Mouse (Mus musculus): Measurements from ENCODE around the gene BC024978.

The BC024978 gene

DNA sequence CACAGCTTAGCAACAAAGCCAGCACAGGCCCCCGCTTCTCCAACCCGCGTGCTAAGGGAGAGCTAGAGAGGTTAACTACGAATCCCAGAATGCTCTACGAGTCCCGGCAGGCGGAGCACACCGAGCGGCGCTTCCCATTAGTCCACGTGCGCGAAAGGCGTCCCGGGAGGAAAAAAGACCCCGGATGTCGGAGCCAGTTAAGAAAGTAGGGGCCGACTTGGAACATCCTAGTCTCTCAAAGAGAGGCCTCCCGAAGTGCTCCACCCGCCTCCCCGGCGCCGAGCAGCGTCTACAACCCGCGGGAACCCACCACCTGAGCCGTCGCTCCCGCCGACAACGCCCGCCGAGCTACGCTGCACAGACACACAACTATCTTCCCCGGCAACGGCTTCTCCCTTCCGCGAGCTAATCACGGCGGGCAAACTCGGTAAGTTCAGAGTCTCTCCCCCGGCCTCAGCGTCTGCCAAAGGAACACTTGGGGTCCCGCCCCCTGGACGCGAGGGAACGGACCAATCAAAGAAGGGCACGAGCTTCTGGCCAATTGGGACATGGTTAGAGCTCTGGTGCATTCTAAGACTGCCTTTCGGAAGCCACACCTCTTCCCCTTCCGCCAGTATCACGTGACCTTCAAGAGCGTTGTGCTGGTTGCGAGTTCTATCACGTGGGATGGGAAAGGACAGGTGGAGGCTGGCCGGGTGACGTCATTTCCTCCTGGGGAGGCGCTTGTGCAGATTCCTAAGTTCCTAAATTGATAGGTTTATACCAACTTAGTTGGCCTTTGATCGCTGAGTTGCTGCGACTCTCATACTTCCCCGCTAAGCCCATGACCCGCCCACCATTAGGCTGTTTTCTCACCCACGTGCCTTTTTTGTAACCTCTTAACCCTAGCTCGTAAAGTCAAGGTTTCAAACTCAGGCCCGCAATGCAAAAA is at the start of gene BC024978, which contains the start of gene Snrpa:
TSS of gene BC024978 (plus strand) at position 101 of the 931 bp plus-strand sequence.
TSS of gene Snrpa (minus strand) at position 591 of the 931 bp plus-strand sequence.
- DNase-seq (ENCODE audit: low spot score in 2 of 2), result peak; percentile 94 to 99

- no peak for DNase-seq (ENCODE audit: low spot score in 2 of 2)
Measured at GRCm38 (mm10) chr7:27153205-27153764, 42.3 kb upstream of the BC024978 start, which contains the start of gene Cyp2t4. Gene Cyp2t4, plus strand, starts transcription at chr7:27153714.

- no peak for DNase-seq (ENCODE audit: low spot score in 2 of 2)
Measured at GRCm38 (mm10) chr7:27156005-27156404, 39.6 kb upstream of the BC024978 start.

DNA sequence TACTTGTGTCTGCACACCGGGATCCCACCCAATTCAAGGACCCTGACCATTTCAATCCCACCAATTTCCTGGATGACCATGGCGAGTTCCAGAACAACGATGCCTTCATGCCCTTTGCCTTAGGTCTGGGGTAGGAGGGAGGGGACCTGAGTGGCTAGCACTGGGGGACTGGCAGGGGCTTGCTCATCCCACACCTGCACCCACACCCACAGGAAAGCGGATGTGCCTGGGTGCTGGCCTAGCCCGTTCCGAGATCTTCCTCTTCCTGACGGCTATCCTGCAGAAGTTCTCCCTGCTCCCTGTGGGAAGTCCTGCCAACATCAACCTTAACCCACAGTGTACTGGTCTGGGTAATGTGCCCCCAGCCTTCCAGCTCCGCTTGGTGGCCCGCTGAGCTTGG is 37.4 kb upstream of the BC024978 start:
- DNase-seq (ENCODE audit: low spot score in 2 of 2), result no peak

- DNase-seq (ENCODE audit: low spot score in 2 of 2), result no peak
Measured at GRCm38 (mm10) chr7:27159256-27159655, 36.3 kb upstream of the BC024978 start.

DNA sequence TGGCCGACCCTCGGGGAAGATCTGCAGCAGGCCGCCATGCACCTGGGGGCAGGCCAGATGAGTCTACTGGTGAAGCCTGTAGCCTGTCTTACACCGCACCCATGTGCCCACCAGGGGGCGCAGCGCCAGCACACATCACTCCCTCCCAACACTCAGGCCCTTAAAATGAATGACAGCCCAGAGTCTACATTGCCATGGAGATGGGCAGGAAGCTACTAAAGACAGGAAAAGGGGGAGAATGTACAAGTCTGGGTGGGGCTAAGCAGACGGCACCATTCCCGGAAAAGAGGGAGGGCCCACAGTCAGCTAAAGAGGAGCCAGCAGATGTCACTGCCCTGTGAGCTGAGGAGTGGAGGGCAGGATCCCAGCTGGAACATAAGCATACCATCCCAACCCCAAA is 35.7 kb upstream of the BC024978 start:
- peak; percentile 80 to 87 for DNase-seq (ENCODE audit: low spot score in 2 of 2)

DNA sequence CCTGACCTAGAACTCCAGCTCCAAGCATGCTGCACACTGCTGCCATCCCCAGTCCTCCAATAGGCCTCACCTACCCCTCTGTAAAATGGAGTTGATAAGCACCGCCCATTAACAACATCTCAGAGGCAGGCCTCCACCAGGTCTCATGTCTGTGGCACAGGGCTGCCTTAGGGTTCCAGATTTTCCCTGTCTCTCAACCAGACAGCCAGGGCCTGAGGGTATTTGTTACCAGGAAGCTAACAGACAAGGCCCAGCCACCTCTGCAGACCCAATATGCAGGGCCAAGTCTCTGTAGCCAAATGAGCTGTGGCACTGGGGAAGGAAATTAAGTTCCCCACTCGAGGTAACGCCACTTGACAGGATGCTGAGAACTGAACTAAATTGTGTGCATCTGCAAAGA is 34.7 kb upstream of the BC024978 start:
- DNase-seq (ENCODE audit: low spot score in 2 of 2), result no peak

DNA sequence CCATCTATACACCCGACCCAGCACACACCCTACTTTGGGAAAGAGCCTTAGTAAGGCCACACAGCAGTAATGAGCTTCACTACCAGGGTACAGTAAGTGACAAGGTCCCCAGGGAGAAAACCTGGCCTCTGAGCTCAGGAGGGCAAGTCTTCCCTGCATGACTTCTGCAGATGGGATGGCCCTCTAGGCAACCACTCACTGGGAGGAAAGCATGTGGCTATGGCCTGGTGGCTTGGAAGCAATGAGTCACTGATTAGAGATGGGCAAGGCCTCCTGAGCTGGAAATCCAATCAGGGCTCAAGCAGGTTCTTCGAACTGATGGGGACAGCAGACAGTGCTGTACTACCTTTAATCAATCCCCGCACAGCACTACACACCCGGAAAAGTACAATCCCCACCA is 33.8 kb upstream of the BC024978 start:
- no peak for DNase-seq (ENCODE audit: low spot score in 2 of 2)

DNA sequence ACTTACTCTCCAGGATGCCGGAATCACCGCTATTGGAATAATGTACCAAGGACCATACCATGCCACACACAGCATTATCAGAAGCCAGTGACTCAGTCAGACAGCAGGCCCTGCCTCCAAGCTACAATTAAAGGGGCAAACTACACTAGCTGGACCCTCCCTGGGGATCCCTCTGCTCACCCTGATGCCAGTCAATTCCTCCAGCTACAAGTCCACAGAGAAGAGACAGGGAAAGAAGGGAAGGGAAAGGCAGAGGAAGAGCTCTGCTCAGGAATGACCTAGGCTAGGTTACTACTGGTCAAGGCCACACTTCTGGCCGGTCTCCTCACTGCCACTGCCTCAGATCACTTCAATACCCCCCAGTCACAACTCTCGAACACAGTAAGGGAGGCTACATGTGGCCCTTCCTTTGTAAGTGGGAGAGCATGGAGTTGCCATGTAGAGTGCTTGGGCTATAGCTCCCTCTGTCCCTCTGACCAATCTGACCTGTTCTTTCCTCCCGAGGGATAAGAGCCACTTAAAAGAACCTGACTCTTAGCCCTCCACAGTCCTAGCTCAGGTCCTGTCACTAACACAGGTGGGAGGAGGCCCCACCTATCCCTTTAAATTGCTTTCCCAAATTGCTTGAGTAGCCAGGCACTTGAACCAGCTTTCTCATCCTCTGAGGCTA is 32.7 kb upstream of the BC024978 start:
- no peak for DNase-seq (ENCODE audit: low spot score in 2 of 2)

DNA sequence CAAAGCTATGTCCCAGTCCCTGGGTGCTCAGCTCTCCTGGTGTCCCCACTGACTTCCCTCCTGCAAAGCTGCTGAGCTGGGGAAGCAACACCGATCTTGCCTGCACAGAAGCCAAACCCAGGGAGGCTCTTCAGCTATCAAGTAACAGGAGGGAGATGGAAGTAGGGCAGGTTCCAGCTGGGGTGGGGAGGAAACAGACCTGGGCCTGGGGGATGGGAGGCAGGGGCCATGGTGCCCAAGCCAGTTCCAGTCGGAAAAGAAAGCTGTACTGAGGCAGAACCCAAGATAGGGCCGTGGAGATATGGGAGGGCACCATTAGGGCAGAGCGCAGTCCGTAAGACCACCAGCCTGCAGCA is 32.2 kb upstream of the BC024978 start:
- DNase-seq (ENCODE audit: low spot score in 2 of 2), result no peak

DNA sequence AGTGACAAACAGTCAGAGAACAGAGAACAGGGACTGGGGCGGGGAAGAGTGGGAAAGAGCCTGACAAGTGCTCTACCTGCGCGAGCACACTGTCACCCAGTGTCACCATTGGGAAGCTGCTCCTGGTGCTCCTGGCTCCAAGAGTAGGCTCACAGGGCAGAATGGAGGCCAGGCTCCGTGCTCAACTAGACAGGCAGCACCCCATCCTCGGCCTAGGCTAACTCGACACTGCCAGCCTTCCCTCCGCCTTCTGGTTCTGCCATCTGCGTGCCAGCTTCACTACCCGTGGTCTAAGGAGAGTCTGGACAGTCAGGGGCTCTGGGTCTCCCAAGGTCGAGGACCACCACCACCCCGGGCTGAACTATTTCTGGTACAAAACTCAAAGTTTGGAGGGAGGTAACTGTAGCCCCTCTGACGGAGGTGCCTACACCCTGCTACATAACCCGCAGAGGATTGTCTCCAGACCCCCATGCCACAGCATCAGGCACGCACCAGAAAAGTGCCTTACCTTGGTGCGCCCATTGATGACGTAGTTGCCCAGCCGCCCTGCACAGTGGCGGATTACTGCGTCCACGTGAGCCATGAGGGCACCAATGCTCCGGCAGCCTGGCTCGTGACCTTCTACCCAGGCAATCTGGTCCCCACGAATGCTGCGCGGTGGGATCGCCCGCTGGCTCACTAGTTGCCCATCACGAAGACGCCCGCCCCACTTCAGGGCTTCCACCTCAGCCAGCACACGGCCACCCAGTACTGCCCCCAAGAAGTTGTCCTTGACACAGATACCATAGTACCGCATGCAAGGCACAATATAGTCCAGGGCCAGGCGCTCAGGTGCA is 31.3 kb upstream of the BC024978 start:
- DNase-seq (ENCODE audit: low spot score in 2 of 2), result no peak

DNA sequence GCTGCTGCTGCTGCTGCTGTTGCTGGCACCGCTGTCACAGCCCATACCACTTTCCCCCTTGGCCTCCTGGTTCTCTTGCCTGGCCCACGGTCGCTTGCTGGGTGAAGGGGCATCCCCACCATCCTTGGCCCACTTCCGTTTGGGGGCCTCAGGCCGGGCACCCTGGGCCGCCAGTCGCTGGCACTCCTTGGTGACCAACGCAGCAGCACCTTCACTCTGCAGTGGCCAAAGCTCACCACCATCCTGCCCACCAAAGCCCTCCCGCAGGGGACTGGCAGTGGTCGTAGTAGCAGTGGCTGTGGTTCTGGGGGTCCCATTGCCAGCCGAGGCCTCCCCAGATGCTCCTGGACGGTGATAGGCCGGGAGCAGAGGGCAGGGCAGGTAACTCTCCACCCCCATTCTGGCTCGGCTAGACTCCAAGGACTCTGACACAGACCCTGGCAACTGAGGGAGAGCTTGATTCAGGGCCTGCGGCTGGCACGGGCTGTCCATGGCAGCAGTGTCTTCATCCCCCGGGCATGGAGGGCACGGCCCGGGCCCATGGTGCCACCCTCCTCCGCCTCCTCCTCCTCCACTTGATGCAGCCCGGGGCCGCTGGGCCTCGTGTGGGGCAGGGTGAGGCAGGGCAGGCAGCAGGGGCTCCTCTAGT is 30.4 kb upstream of the BC024978 start:
- no peak for DNase-seq (ENCODE audit: low spot score in 2 of 2)

DNA sequence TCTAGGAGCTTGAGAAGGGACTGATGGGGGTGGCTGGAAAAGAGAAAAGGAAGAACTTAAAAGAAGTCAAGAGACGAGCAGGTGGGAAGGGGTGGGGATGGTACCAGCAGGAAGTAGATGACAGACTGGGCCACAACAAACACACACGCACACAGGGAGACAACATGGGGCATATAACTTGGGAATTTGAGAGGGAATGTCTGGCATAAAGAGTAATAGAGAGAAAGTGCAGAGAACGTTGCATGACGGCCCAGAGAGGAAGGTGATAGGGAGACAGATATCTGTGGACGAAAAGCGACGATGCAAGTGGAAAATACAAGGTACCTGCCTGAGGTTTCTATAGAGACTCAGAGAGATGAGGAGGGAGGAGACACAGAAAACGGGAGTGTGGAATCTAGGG is 29.9 kb upstream of the BC024978 start:
- DNase-seq (ENCODE audit: low spot score in 2 of 2), result no peak

DNA sequence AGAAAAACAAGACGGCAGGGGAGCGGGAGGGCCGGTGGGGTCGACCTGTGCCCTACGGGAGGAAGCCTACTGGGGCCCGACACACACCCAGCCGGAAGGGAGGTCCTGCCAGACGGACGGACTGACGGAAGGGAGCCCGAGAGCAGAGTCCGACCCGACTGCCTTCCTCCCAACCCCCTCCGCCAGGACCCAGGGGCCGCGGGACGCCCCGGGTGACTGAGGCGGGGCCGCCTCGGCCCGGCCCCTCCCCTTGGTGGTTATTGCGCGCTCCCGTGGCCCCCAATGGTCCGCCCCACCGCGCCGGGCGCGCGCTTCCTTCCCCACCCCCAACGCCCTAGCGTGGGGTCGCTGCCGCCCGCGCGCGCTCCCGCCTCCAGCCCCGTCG is 29.4 kb upstream of the BC024978 start:
- peak in 1 of 2 experiments; percentile 62 for DNase-seq (ENCODE audit: low spot score in 2 of 2)

GRCm38 (mm10) chr7:27166614-27167474 is 28.7 kb upstream of the BC024978 start, which contains the start of gene Egln2:
Gene Egln2, minus strand, starts transcription at chr7:27166802.
- DNase-seq (ENCODE audit: low spot score in 2 of 2), result peak; percentile 90 to 91

DNA sequence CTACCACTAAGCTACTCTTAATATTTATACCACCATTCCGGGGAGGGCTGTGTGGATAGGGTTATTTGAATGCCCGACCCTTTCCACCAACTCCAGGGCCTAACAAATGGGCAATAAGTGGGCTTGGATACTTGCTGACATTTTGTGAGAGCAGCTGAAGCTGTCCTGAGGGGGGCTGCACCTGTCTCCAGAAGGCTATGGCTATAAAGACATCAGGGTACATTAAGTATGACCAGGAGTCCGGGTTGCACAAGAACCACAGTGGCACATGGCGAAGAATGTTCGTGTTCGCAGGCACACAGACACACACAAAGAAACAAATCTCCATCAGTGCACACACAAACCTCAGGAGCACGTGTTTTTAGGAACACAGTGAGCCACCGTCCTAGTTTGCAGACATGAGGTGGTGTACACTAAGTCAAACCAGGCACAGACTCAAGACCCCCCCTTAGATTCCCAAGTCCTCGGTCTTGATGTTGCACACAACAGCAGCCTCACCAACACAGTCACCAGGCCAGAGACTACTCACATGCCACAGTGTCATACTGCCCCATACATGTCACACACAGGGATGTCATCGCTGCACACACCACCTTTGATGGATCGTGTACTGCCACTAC is 28.0 kb upstream of the BC024978 start:
- no peak for DNase-seq (ENCODE audit: low spot score in 2 of 2)

- no peak for DNase-seq (ENCODE audit: low spot score in 2 of 2)
Measured at GRCm38 (mm10) chr7:27168371-27168770, 27.2 kb upstream of the BC024978 start.

DNA sequence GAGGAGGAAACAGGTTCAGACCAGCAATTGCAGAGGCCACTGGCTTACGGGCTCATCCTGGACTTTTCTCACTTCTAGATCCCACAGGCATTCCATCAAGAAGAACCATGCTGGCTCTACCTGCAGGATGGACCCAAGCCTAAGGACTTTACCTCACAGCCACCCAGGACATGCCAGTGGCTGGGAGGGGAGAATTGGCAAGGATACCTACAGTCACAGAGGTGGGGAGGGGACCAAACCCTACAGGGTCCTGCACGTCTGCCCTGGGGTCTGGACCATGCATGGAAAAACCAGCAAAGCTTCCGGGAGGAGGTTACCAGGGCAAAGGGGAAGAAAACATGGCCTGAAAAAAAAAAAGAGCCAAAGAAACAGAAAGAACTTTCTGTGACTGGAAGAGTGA is 24.6 kb upstream of the BC024978 start:
- no peak for DNase-seq (ENCODE audit: low spot score in 2 of 2)

GRCm38 (mm10) chr7:27174496-27174895 is 21.1 kb upstream of the BC024978 start:
- DNase-seq (ENCODE audit: low spot score in 2 of 2), result no peak

DNA sequence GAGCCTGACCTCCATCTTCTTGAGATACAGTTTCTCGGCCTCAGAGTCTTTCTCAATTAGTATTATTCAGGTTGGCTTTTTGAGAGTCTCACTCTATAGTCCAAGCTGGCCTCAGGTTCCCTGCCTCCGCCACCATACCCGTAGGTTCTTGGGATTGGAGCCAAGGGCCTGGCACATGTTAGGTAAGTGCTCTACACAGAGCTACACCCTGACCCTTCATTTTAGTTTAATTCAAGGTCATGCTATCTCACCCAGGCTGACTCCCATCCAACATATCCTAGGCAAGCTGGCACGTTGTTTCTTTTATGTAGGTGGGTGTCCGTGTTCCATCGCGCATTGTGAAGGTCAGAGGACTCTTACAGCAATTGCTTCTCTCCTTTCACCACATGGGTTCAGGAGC is 20.7 kb upstream of the BC024978 start:
- no peak for DNase-seq (ENCODE audit: low spot score in 2 of 2)

All from frontal cortex, postnatal 14 days (tissue).